Mouse (Mus musculus) lung, embryonic 15.5 days (tissue): ENCODE results near the gene Bzw1. TPM values are rescaled to one million over a fixed set of nuclear protein-coding genes. Genes with fewer than 3 reads are reported as not detected.

Experiments
- ATAC-seq: fragments of 200-750 bp; cut with Nextera tagmentation; 2 replicates; pipeline ENCODE4 v1.8.0; 2017; ENCODE audit warnings: moderate number of reproducible peaks, borderline replicate concordance; ENCODE audit not compliant: low FRiP score, low TSS enrichment; ENCODE audit errors: extremely low read depth
- H3K27ac ChIP-seq: fragments of 300-500 bp; sonication (generic); 2 replicates; pipeline ENCODE4 v1.5.1; 2015; ENCODE audit warnings: moderate library complexity, mild to moderate bottlenecking, inconsistent platforms
- H3K27me3 ChIP-seq: fragments of 300-500 bp; sonication (generic); 2 replicates; pipeline ENCODE4 v1.6.1; 2015; ENCODE audit warnings: inconsistent platforms
- H3K36me3 ChIP-seq: fragments of 300-500 bp; sonication (generic); 2 replicates; pipeline ENCODE4 v1.6.1; 2015; ENCODE audit warnings: inconsistent platforms
- H3K4me1 ChIP-seq: fragments of 300-500 bp; sonication (generic); 2 replicates; pipeline ENCODE4 v1.6.1; 2015; ENCODE audit warnings: inconsistent platforms
- H3K4me2 ChIP-seq: fragments of 300-500 bp; sonication (generic); 2 replicates; pipeline ENCODE4 v1.6.1; 2015; ENCODE audit warnings: inconsistent platforms, mild to moderate bottlenecking, moderate library complexity
- H3K4me3 ChIP-seq: fragments of 300-500 bp; sonication (generic); 2 replicates; pipeline ENCODE4 v1.5.1; 2015; ENCODE audit warnings: mild to moderate bottlenecking, inconsistent platforms
- H3K9ac ChIP-seq: fragments of 300-500 bp; sonication (generic); 2 replicates; pipeline ENCODE4 v1.6.1; 2015; ENCODE audit warnings: inconsistent platforms
- H3K9me3 ChIP-seq: fragments of 300-500 bp; sonication (generic); 2 replicates; pipeline ENCODE4 v1.6.1; 2016; ENCODE audit warnings: inconsistent platforms
- WGBS: fragments of 180-500 bp; shearing (Covaris S2); methylation state at CpG from one replicate; pipeline ENCODE4 v1.1.7; 2015; 5-methylcytosine and 5-hydroxymethylcytosine counted together
- polyA plus RNA-seq: library from polyadenylated mRNA; unstranded; fragments of >200 nt; fragmentation: Nextera tagmentation; extraction: Ambion mirVana; gene quantifications from 2 replicates; pipeline ENCODE4 v1.2.1, GENCODE M21; 2015

The Bzw1 gene
- polyA plus RNA-seq, 1 experiment from 2014 or later = 343 TPM

DNA sequence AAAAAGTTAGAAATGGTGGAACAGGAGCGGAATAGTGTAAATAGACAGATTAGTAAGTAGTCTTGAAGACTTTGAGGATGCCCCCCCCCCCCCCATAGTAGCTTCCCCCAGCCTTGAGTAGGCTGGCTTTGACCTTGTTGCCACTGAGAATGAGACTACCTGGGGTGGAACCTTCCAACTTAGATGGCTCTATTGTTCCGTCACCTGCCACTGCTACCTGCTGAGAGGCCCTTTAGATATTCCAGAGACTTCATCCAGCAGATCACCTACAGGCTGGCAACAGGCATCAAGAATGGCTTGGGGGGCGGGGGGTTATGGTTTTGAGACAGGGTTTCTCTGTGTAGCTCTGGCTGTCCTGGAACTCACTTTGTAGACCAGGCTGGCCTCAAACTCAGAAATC lies 31.9 kb downstream of the Bzw1 start:
- ATAC-seq = no peak
- WGBS = 86% methylated on average over 3 of the region's 3 CpGs
- Histone ChIP-seq H3K4me3 (no peak overlapping the region), H3K9ac (no peak overlapping the region), H3K4me1 (peaks cover 20% of the 10 kb centered on the region), H3K27me3 (no peaks in the 10 kb centered on the region), H3K4me2 (no peak overlapping the region), H3K27ac (no peak overlapping the region), H3K9me3 (no peaks in the 10 kb centered on the region), H3K36me3 (peaks cover 18% of the 10 kb centered on the region)

DNA sequence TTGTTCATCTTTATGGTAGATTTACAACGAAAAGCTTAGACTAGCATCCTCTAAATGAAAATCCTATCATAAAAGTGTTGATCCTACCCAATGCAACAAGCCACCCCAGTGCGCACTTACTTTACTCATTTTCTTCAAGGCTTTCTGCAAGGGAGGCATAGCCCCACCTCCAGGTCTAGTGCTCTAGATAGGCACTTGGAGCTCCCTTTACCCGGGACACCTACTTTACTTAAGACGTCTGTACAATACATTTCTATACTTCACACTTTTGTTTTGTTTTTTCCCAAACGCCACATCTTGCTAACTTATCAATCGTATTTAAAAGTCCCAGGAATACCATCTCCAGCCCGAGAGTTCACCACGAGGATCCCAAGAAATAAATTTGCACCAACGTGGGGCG lies 52.0 kb downstream of the Bzw1 start:
- H3K36me3 ChIP-seq = peaks cover 26% of the 10 kb centered on the region
- H3K4me2 ChIP-seq = peak overlapping the region; percentile 69
- peak overlapping the region; percentile 97 for H3K27ac ChIP-seq
- peak overlapping the region; percentile 80 for H3K4me3 ChIP-seq
- H3K9ac ChIP-seq = peak overlapping the region; percentile 82
- no peaks in the 10 kb centered on the region for H3K27me3 ChIP-seq
- H3K4me1 ChIP-seq = peaks cover 20% of the 10 kb centered on the region
- 8% methylated on average over 10 of the region's 10 CpGs for WGBS
- ATAC-seq = no peak
- no peaks in the 10 kb centered on the region for H3K9me3 ChIP-seq

GRCm38 (mm10) chr1:58445143-58445722 lies 52.5 kb downstream of the Bzw1 start, which contains the start of the genes Nif3l1 and Ppil3:
TSS of gene Nif3l1 (plus strand) at chr1:58445151.
TSS of gene Ppil3 (minus strand) at chr1:58445486.
- Histone ChIP-seq H3K9me3 (no peaks in the 10 kb centered on the region), H3K4me3 (peak within 1 kb of the TSS; percentile 80), H3K4me1 (peaks cover 20% of the 10 kb centered on the region), H3K9ac (peak within 1 kb of the TSS; percentile 82), H3K27ac (peak within 1 kb of the TSS; percentile 97), H3K36me3 (peaks cover 21% of the 10 kb centered on the region), H3K27me3 (no peaks in the 10 kb centered on the region), H3K4me2 (peak within 1 kb of the TSS; percentile 69)
- ATAC-seq = peak; percentile 97
- under 1% methylated on average over 33 of the region's 33 CpGs for WGBS

GRCm38 (mm10) chr1:58445861-58446260 lies 53.2 kb downstream of the Bzw1 start:
- H3K4me2 ChIP-seq = peak overlapping the region; percentile 69
- H3K27me3 ChIP-seq = no peaks in the 10 kb centered on the region
- H3K9ac ChIP-seq = peak overlapping the region; percentile 82
- peaks cover 21% of the 10 kb centered on the region for H3K36me3 ChIP-seq
- H3K4me1 ChIP-seq = peaks cover 20% of the 10 kb centered on the region
- WGBS = 5% methylated on average over 11 of the region's 11 CpGs
- peak overlapping the region; percentile 97 for H3K27ac ChIP-seq
- H3K9me3 ChIP-seq = no peaks in the 10 kb centered on the region
- peak overlapping the region; percentile 80 for H3K4me3 ChIP-seq
- no peak for ATAC-seq

DNA sequence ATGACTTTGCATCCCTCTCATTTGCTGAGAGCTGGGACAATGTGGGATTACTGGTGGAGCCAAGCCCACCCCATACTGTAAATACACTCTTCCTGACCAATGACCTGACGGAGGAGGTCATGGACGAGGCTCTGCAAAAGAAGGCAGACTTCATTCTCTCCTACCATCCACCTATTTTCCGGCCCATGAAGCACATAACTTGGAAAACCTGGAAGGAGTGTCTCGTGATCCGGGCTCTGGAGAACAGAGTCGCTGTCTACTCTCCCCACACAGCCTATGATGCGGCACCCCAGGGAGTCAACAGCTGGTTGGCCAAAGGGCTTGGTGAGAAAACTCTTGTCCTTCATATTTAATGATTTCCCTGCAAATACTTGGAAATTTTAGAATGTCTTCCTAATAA lies 55.1 kb downstream of the Bzw1 start:
- Histone ChIP-seq H3K27ac (no peak overlapping the region), H3K4me2 (no peak overlapping the region), H3K4me1 (peaks cover 20% of the 10 kb centered on the region), H3K36me3 (peaks cover 25% of the 10 kb centered on the region), H3K4me3 (no peak overlapping the region), H3K9me3 (no peaks in the 10 kb centered on the region), H3K27me3 (no peaks in the 10 kb centered on the region), H3K9ac (no peak overlapping the region)
- no peak for ATAC-seq
- WGBS = 86% methylated on average over 7 of the region's 7 CpGs

GRCm38 (mm10) chr1:58448396-58448795 lies 55.7 kb downstream of the Bzw1 start:
- Histone ChIP-seq H3K4me2 (no peak overlapping the region), H3K36me3 (peaks cover 31% of the 10 kb centered on the region), H3K4me3 (no peak overlapping the region), H3K27ac (no peak overlapping the region), H3K27me3 (no peaks in the 10 kb centered on the region), H3K9me3 (no peaks in the 10 kb centered on the region), H3K9ac (no peak overlapping the region), H3K4me1 (peaks cover 20% of the 10 kb centered on the region)
- ATAC-seq = no peak
- WGBS = 75% methylated on average over 7 of the region's 7 CpGs

GRCm38 (mm10) chr1:58454316-58454715 lies 61.6 kb downstream of the Bzw1 start:
- Histone ChIP-seq H3K4me2 (no peak overlapping the region), H3K27me3 (no peaks in the 10 kb centered on the region), H3K4me1 (no peaks in the 10 kb centered on the region), H3K27ac (no peak overlapping the region), H3K4me3 (no peak overlapping the region), H3K9ac (no peak overlapping the region), H3K9me3 (no peaks in the 10 kb centered on the region), H3K36me3 (peaks cover 77% of the 10 kb centered on the region)
- no peak for ATAC-seq
- 86% methylated on average over 6 of the region's 6 CpGs for WGBS

Other genes with a start within 250 kb of the Bzw1 start
- gene Aox4, start 182.5 kb upstream of the Bzw1 start, polyA plus RNA-seq = 0.02 TPM in 1 of 2 replicates, not detected in the other
- gene Aox2, start 114.6 kb upstream of the Bzw1 start, polyA plus RNA-seq = 0.04 TPM in 1 of 2 replicates, not detected in the other
- gene Clk1, start 31.2 kb downstream of the Bzw1 start, polyA plus RNA-seq = 174 and 176 TPM in 2 replicates
- gene Nif3l1, start 52.3 kb downstream of the Bzw1 start, polyA plus RNA-seq = 40.4 and 42.4 TPM in 2 replicates
- 49.2 and 54.9 TPM in 2 replicates for gene Ppil3, start 52.6 kb downstream of the Bzw1 start, polyA plus RNA-seq
- 26.9 and 30.3 TPM in 2 replicates for gene Orc2, start 112.2 kb downstream of the Bzw1 start, polyA plus RNA-seq
- 6.8 and 8.0 TPM in 2 replicates for gene Fam126b, start 193.4 kb downstream of the Bzw1 start, polyA plus RNA-seq
- gene Ndufb3, start 193.5 kb downstream of the Bzw1 start, polyA plus RNA-seq = 157 and 166 TPM in 2 replicates